Mouse (Mus musculus): ENCODE measurements at regions not wholly inside any gene's neighbourhood (a gene's known extent, or its start where the extent isn't known, plus 50 kb on each side); places are given as distances from the start of the nearest gene placed in this dataset.
A peak's percentile ranks its signal among the peaks of the same experiment; 100 is the strongest.

DNA sequence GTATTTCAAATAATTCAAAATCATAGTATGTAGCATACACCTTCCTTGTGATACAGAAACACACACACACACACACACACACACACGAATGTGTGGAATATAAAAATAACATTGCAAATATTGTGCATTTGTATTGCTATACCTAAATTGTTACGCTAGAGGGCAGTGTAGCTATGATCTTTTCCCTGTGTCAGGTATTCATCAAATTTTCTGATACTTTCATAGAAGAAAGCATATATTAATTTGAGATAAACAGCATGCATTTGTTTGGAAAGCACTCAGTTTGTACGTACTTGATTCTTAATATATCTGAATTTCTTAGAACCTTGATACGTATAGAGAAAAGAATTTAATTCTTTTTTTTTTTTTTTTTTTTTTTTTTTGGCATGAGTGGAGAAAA lies 1700.9 kb upstream of the Sel1l start:
- DNase-seq = no peak

DNA sequence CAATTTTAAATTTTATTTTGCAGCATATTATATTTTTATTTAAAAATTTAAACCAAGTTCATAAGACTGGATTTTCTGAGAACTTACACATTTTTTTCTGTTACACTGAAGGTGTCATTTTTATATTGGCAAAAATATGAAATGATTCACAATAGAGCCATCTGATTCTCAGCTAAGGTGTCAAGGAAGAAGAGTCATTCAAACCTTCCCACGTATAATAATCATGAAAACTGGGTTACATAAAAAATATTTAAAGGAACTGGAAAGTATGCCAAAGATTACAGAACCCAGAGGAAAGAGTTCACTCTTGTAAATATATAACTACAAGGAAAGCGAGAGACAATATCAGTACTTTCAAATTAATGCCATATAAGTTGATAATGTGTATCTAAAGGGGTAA lies 1674.5 kb upstream of the Sel1l start:
- DNase-seq = no peak

DNA sequence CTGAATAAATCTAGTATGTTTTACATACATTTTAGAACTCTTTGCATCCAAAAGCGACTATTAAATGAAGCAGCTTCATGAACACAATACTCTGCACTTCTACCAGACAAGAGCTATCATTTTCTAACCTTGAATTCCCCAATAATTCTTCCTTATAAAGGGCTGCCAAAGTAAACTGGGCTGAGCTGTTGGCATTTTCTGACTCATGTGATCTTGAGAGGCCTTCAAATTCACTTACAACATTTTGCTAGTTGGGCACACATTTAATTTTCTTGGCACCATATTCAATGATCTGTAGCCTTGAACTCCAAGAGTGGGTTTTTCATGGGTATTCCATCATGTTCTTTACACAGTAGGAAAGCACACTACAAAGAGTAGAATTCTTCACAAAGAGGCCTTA lies 1637.4 kb upstream of the Sel1l start:
- DNase-seq = no peak

DNA sequence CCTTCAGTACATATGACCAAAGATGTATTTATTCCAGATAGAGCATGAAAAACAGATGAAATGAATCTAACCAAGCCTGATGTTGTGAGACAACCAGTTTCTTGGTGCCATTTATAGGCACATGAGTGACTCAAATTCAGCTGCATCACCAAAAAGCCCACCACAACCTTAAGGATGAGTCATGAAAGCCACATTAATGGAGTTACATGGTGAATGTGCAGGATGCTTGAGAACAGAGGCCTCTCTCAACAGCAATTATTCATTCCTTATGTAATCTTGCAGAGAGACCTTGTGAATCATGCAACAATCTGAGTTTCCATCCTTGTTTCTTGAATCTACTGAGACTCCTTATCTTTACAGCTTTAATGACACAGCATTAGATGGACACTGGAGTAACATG lies 1613.1 kb upstream of the Sel1l start:
- no peak for DNase-seq

DNA sequence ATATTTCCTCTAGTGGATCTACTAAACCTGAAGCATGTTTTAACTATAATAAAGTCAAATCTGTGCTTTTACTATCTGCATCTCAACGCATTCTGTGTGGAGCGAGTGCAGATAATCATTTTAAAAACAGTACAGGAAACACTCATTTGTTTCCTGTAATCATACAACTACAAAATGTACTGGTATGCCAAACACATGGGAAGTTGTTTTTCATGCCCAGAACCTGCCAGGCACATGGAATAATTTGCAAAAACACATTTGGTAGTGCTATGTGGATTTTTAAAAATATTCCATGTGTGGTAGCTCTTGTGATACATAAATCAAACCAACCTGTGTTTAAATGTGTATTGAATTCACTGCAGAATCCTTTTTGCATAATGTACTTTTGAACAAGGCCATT lies 1600.5 kb upstream of the Sel1l start:
- DNase-seq = no peak

DNA sequence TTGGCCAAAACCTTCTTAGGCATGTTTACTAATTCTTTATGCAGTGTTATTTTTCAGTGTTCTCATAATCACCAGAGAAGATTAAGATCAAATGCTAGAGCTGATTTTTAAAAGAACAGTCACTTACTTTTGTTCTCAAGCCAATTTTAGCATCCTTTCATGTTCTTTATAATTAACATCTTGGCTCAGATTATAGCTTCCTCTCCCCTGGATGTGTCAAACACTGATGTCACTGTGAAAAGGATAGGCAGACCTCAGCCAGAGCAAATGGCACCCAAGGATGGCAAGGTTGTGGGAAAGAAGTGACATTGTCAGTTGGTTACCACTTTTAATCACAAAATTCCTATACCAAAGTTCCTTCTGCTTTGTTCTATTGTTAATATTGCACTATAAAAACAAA lies 1580.3 kb upstream of the Sel1l start:
- no peak for DNase-seq

DNA sequence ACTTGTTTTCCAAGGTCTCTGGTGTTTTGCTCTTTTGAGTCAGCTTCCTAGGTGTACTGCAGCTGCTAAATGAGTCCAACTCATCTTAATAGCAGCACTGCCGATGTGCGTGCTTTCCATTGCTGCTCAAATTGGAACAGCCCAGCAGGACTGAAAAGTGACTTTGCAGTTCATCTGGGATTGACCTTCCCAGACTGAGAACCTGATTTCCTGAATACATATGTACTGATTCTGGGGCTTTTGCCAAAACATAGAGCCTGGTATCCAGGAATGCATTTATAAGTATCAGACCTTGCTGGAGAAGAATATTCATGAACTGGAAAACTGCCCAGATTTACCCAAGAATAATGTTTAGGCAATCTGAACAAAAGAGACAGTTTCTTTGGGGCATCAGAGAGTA lies 1579.0 kb upstream of the Sel1l start:
- no peak for DNase-seq

DNA sequence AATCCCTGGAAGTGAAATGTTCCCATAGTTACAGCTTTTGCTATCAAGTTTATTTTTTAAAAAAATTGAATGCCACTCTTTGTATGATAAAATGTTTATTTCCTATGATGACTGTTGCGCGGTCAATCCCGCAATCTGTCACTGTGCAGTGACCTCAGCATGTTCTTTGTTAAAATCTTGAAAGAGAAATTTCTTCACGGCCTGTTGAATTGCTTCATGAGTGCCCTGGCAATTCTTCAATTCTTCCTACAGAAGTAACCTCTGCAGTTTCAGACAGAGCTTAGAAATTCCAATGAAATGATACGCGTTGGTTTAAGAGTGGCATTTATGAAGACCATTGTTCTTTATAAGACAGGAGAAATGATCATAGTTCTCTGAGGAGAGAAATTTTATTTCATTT lies 1567.4 kb upstream of the Sel1l start:
- no peak for DNase-seq

DNA sequence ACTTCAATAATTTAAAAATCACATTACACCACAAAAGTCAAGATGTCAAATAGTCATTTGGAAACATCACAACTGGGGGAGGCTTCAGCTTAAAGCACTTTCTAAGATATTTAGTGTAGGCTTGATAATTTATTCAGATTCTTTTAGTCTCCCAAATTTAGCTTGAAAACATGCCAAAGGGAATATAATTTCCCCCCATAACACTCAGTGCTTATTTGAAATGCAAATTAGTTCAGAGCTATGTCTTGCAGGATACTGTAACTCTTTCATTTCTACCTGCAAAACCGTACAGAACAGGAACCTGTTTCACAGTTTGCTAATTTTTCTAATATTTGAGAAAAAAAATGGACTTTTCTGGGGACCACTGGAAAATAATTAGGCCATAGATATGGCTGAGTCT lies 1566.8 kb upstream of the Sel1l start:
- no peak for DNase-seq

DNA sequence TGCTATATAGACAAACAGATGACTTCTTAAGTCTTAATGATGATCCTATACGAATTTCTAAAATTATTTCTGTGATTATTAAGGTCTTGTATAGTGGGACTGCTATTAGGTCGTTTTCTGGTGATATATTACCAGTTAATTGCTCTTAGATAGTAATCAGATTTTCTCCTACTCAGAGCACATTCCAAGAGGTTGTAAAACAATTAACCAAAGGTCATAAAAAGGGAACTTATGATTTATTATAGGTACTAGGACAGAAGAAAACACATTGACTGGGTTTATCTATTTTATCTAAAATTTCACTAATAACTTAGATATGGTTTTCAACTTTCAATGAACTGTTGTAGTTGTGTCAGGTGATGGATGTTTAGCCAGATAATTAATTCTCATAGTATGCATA lies 1536.6 kb upstream of the Sel1l start:
- DNase-seq = no peak

DNA sequence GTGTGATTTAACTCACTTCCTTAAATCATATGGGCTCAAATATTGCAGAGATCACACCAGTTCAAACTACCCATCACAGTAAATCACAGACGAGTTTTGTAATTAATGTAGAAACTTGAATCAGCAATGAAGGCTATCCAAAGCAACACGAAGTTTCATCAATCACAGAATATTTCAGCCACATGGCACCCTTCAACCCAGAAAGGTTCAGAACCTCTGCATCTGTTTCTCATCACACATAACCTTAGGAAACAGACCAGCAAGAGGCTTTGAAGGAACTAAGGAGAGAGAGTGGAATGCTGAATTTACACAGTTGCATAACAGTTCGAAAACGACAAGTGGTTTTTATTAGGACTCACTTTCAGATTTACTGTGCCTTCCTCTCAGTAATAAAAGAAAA lies 1494.0 kb upstream of the Sel1l start:
- no peak for DNase-seq

DNA sequence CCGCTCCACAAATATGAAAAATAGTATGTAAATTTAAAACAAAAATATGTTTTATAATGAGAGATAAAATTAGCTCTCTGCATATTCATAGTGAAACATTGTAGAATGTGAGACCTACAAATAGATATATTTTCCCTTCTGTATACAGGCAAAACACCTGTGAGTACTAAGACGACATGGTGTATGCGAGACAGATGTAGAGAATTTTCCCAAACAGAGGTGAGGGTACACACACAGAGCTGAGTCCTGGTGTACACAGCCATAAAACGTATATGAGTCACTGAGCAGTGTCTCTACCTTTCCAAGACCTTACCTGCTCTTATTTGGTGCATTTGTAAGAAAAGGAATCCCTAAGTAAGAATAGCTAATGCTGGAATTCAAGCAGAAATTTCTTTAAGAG lies 1493.6 kb upstream of the Sel1l start:
- DNase-seq = no peak

DNA sequence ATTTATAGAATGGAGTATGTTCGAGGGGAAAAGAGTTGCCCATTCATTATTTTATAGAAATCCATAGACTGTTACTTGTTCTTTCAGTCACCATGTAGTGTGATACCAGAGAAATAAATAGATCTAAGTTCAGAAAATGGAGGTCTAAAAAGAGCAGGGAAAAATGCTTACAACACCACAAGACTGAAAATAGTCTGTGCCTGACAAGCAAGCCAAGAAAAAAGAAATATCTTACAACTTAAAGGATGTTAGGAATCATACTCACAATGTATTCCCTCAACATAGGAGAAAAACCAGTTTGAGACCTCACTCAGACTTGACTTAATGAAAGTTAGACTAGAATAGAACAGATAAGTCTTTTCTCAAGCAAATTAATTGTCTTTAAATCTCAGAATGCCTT lies 1486.6 kb upstream of the Sel1l start:
- no peak for DNase-seq

DNA sequence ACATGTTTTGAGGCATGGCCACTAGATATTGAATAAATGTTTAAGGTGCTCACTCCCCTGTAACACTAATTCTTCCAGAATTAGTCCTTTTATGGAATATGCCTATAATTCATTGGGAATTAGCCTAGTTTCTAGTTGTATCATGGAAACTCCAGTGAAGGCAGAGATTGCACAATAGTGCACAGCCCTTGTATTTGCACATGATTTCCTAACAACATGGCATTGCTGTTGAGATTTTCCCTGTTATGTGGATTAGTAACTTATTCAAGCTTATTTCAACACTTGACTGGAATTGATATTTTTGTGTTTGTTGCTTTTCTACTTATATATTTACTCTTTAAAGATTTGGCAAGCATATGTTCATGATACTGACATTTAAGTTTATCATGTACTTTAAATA lies 1463.3 kb upstream of the Sel1l start:
- DNase-seq = no peak

DNA sequence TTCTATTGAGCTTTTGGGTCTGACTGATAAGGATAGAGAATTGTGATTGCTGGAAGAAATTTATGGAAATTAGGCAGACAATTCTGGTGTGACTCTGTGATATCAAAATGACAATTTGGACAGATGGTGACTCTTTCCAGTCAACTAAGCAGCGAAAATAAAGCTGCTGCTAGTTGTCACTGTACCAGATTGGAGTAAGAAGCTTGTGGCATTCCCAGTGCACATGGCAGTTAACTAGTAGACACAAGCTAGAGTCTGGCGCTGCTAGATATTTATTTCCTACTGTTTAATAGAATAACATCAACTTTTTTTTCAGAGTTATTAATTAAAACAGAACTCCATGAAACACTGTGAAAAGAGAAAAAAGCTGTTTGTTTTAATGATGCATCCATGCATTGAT lies 1432.9 kb upstream of the Sel1l start:
- no peak for DNase-seq

DNA sequence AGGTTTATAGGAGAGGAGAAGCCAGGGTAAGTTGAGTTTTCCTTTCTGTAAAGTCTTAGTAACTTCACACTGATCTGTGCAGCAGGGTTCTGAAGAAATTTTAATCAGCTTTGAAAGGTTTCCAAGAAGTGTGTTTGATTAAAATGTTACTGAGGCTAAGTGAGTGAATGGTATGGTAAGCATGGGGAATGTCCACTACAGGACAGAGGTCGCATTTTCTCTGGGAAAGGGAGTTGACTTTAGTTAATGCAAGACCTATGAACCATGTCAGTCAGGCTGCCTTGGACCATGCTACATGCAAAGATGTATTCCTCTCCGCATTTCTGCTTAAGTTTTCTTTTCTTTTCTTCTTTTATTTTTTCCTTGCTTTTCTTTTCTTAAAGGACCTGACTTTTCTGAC lies 1424.7 kb upstream of the Sel1l start:
- DNase-seq = no peak

DNA sequence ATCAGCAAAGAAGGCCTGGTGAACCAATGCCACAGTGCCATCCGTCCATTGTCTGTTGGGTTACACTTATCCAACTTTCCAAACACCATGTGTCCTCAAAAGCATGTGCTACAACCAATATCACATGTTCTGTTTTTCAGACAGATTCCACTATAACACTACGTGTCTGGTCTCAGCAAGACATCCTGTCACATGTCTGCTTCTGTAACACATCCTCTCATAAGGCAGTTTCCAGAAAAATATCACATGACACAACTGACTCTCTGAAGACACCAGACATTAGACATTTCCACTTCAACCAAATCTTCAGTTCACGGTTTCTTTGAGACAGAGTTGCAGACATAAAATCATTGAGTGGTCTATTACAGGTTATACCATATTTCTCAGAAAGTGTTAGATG lies 1381.3 kb upstream of the Sel1l start:
- DNase-seq = no peak

DNA sequence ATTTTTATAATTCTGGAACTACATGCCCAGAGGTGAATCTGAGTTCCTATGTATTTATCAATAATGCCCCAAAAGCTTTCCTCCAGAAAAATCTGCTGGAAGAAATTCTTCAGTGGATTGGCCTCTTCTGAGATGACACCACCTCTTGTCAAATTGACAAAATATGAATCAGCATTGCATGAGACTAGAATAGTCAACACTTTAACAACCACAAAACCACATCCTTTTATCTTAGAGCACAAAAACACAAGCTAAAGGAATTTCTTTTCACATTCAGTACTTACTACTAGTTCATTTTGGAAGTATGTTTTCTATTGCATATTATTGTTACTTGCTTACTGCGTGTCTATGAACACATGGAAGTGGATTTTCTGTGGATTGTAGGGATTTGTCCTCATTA lies 1377.9 kb upstream of the Sel1l start:
- DNase-seq = no peak

DNA sequence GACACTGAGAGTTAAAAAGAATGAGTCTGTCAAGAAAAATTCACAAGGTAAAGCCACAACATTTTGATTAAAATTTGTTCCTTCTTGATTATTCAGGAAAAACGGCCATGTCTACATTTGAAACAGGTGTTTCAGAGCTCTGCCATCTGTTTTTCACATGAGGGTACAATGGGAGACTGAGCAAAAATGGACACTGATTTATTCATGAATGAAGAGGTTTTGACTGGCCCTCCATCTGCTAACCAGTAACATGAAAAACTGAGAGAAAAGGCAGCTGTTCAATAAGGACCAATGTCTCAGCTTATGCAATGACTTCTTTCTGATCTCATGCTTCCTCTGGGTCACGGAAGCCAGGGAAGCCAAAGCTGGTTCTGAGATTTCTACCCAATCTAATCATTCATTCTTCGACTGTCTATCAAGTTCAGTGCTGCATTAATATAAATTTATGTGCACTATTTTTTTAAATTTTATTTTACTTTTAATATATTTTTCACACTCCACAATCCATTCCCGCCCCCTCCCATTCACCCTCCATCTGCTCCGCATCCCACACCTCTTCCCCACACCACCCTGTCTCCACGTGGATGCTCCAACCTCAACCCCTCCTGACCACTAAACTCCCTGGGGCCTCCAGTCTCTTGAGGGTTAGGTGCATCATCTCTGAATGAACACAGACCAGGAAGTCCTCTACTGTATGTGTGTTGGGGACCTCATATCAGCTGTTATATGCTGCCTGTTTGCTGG lies 1372.4 kb upstream of the Sel1l start:
- no peak for DNase-seq

DNA sequence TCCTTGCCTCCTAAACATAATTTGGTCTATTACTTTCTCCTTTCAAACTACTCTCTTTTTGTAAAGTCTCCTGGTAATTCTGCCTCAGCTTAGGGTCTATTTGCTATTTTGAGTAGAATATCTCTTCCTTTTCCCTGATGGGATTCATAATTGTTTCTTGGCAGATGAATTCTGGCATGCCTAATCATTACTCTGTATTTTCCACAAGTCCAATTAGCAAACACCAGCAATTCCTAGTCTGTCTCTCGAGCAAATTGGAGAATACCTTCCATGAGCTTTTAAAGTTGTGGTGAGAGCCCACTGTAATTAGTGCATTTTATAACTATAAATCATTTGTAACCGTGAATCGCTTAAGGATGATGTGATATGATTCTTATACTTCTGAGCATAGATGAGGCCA lies 1358.6 kb upstream of the Sel1l start:
- DNase-seq = no peak

DNA sequence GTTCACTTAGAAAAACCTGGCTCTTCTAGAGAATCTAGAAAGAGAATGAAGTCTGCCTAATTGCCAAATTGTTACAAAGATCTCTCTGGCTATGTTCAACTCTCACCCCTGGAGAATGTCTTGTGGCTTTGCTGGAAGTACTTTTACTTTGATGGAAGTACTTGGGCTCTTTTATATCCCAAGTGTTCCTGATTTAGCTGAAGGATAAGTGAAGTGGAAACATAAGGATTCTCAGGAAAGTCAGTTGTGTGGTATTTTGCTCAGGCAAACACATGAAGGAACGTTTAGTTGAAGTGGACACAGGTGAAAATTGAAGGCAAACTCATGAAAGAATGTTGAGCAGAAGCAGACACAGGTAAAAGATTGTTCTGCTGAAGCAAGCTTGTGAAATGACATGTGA lies 1340.0 kb upstream of the Sel1l start:
- DNase-seq = no peak

DNA sequence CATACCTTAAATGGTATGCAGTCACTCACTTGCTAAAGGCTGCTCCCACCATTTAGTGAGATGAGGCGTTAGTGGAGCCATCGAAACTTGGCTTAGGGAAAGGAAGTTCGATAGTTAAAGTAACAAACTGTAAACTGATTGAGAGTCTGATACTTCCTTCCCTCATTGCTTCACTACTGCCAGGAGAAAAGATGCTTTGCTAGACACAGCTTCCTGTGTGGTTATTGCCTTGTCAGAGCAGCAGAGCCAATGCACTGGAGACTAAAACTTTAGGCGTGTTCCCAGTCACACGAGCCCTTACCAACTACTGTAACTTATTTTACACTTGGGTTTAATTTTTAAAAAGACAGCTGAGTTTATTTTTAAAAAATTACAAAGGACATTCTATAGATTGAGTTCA lies 1324.8 kb upstream of the Sel1l start:
- no peak for DNase-seq

DNA sequence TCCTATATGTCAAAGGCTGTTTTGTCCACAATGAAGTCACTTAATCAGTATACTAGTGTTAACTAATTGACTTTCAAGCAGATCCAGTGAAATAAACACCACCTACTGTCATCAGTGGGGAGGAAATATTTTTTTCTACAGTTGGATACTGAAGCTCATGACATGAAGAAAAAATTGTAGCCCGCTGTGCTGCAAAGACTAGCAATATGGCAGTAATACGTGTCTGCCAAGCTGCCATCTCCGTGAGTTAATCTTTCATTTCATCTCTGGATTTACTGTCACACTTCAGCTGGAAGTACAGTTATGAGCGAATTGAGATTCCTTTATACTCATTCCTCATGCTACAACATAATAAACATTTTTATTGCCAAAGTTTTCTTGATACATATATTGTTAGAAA lies 1311.3 kb upstream of the Sel1l start:
- DNase-seq = no peak

DNA sequence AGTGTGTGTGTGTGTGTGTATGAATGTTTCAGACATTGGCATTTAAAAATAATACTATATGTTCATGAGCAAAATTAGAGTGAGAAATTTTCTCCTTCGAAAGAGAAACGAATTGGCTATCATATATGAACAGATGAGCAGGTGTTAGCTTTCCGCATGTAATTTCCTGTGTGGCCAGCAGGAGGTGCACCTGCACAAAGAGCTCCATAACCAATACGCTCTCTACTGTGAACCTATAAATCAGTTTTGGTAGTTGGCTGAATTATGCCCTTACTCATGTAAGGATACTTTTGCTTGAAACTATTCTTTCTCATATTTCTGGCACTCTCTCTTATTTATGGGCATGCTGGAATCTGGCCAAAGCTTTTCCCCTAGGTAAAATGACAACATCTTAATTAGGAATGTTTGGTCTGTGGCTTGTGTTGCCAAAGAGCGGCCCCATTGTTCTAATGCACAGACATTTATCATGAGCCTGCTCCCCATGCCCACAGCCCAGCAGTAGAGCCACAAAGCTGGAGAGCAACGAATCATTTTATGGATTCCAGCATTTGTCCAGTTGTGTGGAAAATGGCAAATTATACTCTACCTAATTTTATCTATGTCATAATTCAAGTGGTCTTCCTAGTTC lies 1303.8 kb upstream of the Sel1l start:
- peak; percentile 50 for DNase-seq

DNA sequence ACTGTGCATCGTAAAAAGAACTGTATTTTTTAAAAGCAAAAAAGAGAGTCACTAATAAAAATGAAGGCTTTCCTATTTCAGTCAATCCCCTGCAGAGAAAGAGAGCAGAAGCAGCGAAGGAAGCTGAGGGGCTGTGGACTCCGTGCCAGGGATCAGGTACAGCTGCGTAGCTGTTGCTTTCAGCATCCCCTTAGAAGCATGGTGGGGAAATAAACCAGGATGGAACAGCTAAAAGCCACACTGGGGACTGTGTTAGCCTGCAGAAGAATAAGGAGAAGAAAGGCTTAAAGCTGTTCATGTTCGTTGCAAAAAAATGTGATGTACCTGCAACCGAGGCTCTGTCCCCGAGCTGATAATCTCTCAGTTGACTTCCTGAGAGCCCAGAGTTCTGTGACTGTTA lies 1302.6 kb upstream of the Sel1l start:
- no peak for DNase-seq

All from right cerebral cortex, postnatal 4 days (tissue).